Mouse (Mus musculus): ENCODE results near the gene St6galnac3. TPM values are rescaled to one million over a fixed set of nuclear protein-coding genes. Genes with fewer than 3 reads are reported as not detected.
A peak's percentile ranks its signal among the peaks of the same experiment; 100 is the strongest.

Gene St6galnac3
- total RNA-seq, 2 experiments from 2014 or later: 20.6 to 23.3 TPM

DNA sequence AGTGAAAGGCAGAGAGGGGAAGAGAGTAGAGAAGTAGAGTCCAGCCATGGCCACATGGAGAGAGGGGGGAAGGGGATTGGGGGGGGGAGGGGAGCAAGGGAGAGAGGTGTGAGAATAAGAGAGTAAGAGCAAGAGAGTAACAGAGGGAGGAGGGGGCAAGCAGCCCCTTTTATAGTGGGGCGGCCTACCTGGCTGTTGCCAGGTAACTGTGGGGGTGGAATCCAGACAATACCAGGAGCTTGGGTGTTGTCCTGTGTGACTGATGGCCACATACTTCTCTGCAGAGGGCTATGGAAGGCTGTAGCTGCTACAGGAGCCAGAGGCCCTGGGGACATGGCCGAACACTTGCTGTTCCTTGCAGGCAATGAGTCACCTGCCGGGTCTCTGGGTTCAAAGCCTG, 360.6 kb downstream of the St6galnac3 start:
- DNase-seq (ENCODE audit: low spot score in 2 of 2): no peak

DNA sequence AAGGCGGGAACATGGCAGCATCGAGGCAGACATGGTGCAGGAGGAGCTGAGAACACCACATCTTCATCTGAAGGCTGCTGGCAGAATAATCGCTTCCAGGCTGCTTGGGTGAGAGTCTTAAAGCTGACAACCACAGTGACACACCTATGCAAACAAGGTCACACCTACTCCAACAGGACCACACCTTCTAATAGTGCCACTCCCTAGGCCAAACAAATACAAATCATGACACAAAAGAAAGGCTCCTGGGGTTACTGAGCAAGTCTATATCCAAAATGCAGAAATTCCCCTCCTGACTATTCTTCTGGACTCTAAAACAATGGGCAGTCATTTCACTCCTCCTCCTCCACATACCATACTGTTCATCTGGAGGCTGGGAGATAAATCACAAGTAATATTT, 365.0 kb downstream of the St6galnac3 start:
- no peak for DNase-seq (ENCODE audit: low spot score in 2 of 2)

DNA sequence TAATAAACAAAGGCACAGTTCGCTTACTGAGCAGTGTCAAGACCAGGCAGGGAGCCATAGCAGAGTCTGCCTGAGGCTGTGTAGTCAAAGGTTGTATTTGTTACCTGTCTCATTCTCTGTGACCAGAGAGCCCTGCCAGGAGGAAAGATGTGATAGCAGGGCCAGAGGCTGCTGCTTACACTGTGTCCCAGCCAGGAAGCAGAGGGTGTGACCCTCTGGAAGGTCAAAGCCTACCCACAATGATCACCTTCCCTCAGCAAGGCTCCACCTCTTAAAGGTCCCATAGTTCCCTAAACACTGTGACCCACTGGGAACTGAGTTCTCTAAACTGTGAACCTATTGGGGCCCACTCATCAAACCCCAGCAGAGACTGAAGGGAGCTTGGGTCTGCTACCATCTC, 368.9 kb downstream of the St6galnac3 start:
- no peak for DNase-seq (ENCODE audit: low spot score in 2 of 2)

DNA sequence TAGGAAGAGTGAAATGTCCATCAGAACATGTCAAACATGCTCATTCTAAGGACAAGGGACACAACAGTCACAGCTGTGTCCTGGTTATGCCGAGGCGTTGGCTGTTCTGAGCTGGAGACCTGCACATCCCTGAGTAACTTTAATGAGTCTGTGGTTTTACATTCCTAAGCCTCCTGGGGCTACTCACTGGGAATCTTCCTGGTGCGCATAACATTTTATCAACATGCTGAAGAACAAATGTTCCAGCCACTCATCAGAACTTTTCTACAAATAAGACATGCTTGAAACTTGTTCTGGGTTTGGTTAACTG, 370.0 kb downstream of the St6galnac3 start:
- DNase-seq (ENCODE audit: low spot score in 2 of 2): no peak

DNA sequence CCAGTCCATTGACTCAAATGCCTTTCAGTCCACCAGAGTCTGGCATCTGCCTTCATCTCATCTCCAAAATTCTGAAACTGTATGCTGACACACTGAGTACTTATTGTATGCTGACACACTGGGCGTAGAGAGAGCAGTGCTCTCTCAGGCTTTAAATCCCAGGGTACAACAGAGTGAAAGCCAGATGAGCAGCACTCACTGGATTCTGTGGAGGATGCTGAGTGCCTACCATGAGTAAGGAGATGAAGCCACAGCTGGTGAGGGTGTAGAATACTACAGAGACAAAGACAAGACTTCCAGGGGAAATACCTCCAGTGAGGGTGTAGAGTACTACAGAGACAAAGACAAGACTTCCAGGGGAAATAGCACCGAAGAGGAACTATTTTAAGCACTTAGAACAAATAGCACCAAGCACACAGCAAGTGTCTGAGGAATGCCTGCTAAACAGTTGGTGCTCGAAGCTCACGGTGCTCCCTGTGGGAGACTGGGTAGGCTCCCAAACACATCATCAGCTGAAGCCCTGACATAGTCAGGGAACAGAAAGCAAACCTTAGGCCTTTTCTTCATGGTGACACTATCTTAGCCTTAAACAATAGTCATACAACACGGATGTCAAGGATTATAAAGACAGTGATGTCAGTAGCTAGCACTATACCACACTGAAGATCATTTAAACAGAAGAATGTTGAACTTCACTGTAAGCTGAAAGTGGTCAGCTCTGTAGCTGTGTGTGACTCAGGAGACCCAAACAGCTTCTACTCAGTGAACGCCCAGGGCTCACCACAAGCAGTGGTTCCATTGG, 370.6 kb downstream of the St6galnac3 start:
- no peak for DNase-seq (ENCODE audit: low spot score in 2 of 2)

DNA sequence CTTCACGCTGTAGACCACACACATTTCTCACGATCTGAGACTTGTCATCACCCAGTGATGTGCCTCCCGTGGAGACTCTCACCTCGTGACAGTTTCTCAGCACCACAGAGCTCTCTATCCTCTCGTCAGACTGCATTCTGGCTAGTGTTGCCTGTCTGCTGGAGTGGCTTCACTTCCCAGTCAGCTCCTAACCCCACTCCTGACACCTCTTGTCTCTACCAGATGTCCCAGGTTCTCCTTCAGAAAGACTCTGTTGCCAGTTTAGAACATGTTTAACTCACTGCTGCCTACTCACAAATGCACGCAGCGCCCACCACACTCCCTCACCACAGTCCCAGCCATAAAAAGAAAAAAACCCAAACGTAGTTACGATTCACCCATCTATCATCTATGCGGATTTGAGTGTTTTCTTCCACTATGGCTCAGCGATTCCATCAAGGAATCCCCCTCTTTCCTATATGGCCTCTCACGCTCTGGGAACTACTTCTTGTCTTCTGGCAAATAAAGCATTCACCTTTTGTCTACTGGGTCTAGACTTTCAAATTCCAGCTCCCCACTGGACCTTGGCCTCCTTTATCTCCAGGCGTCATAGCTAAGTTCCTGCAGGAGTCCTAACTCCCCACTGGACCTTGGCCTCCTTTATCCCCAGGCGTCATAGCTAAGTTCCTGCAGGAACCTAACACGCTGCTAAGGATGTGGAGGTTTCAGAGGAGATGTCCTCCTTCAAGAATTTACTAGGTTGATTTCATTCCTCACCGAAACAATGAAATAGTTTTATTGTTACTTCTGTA, 371.5 kb downstream of the St6galnac3 start:
- no peak for DNase-seq (ENCODE audit: low spot score in 2 of 2)

DNA sequence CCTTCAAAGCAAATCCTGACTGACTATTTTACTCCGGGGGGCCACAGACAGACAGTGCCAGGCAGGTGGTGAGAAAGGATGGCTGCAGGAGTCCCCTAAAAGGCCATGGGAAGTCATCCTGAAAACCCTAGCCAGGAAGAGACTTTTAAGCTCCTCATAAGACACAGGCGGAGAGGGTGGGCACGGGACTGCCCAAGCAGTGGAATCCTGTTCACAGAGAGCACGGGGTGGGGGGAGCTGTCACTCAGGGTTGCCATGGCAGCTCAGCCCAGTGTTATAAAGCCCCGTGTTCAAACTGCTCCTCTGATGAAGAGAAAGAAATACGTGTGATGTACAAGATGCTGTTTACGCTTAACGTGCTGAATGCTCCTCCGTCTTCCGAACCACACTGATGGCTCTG, 375.0 kb downstream of the St6galnac3 start:
- DNase-seq (ENCODE audit: low spot score in 2 of 2): no peak

DNA sequence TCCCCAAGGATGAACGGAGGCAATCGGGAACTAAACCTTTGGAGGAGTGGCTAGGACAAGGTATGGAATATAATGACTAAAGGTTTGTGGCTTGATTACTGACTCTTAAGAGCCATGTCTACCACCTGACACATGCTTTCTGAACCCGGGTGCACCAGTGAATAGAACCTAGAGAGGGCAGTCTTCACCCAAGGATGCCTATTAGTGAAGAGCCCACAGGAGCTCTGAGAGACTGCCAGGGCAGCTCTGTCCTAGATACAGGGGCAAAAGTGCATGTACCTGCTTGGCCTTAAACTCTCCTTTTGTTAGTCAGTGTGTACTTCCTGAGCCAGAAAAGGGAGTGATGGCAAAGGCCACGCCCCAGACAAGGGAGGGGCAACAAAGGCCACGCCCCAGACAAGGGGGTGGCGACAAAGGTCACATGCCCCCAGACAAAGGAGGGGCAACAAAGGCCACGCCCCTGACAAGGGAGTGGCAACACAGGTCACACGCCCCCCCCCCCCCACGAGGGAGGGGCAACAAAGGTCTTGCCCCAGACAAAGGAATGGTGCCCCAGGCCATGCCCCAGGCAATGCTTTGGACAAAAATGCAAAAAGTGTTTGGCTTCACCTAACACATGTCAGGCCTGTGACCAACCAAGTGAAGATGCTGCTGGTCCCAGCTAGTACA, 376.0 kb downstream of the St6galnac3 start:
- no peak for DNase-seq (ENCODE audit: low spot score in 2 of 2)

DNA sequence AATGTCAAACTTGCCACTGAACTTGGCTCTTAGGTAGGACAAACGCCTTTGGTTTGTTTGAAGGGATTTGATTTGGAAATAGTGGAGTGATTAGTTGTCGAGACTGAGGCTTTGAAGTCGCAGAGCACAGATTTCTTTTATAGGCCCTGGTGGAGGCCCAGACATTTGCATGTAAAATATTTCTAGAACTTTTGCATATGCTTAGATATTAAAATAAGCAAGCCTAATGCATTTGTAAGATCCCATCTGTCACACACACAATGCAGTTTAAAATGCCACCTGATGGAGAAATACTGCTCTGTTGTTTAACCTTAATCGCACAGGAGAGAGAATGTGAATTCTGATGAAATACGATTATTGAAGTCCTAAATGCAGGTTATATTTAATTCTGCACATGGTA, 380.0 kb downstream of the St6galnac3 start:
- DNase-seq (ENCODE audit: low spot score in 2 of 2): no peak

DNA sequence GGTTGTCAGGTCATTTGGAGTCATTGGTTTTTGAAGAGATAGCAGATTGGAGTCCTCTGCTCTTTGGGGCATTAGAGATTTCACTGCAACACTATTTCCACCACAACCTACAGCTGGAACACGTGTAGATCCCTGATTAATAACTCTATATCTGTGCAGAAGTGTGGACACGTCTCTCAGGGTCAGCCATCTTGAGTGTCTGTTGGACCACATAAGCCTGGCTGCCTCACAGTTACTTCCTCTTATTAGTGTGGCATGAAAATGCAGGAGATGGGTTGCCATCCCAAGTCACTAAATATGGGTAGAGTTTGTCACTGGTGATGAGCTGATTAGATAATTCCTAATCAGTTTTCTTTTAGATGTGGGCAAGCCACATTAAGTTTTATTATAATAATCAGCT, 385.0 kb downstream of the St6galnac3 start:
- DNase-seq (ENCODE audit: low spot score in 2 of 2): no peak

DNA sequence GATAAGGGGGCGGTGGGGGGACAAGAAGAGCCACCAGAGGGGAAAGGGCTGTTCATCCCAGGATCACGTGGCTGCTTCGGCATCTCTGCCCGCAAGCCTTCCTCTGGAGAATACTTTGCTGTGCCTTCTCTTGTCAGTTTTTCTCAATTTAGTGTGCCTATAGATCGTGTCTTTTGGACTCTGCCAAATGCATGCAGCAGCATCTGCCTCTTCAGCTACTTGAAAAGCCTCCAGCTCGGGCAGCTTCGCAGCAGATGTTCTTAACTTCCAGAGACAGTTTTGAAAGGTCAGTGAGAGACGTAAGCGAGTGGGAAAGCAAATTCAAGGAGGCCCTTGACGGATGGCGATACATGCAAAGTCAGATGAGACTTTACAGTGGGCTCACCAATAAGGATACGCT, 385.9 kb downstream of the St6galnac3 start:
- DNase-seq (ENCODE audit: low spot score in 2 of 2): peak; percentile 24 to 27

DNA sequence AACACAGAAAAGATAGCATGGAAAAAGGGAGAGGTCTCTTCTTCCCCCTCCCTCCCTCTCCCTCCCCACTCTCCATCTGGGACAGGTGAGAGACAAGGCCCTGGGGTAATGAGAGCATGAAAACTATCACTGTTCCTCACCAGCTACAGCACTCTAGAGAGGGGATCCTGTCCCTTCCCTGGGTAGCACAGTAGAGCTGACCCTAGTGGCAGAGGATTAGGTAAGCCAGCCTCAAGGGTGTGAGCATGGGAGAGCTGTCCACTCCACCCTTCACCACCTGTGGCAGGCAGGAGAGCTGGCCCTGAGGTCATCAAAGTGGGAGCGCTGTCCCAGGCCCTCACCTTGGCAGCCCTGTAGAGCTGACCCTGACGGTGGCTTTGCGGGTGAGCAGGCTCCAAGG, 387.2 kb downstream of the St6galnac3 start:
- no peak for DNase-seq (ENCODE audit: low spot score in 2 of 2)

DNA sequence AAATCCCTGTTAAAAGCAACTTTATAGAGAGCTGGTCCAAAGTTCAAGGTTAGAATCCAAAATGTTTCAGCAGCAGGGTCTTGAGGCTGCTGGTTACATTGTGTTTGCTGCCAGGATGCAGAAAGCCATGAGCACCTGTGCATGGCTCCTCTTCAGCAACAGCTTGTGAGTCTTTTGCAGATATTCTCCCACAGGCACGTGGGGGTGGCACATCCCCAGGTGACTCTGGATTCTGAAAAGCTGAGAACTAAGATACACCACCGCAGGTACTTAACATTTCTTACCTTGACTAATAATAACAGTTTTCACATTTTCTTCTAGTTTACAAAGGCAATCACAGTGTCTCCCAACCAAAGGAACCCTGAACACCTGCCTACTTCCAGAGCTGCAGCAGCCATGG, 387.8 kb downstream of the St6galnac3 start:
- no peak for DNase-seq (ENCODE audit: low spot score in 2 of 2)

DNA sequence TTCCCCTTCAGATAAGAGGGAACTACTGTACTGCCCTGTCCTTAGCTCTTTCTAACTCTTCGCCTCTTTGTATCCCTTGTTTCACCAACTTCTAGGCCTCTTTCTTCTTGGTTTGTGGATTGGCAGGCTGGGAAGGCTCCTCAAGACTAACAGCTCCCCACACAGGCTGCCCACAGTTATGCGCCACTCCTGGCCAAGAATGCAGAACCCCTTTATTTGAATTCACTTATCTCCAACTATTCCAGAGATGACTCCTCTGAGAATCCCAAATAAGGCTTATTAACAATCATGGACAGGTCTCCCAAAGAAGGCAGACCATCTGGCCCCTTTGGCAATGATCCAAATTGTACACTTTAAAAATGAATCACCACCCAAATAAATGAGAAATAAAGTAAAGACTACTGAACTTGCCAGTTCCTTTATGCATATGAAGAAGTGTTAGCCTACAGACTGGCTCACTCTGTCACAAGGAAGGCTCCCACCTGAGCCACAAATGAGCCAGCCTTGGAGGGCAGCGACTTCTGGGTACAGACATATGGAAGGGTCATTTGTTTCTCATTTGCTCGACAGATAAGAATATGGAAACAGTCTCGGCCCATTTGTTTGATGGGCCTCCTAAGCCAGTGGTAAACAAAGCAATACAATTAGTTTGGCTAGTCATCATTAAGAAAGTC, 390.7 kb downstream of the St6galnac3 start:
- DNase-seq (ENCODE audit: low spot score in 2 of 2): no peak

DNA sequence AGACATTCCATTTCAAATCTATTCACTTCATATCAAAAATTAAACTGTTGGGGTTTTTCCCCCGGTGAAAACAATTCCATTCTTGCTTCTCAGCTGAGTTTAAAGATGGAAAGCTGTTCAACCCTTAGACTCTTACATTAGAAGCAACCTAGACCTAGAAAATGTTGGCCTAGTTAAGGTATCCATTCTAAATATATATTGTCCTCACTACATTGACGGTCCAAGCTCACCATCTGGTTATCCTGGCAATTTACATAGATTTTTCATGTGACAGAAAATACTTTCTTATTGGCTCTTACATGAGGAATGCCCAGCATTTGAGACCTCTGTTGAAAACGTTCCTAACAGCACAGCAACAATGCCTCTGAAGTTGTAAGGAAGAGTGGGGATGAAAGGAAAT, 400.7 kb downstream of the St6galnac3 start:
- DNase-seq (ENCODE audit: low spot score in 2 of 2): no peak

DNA sequence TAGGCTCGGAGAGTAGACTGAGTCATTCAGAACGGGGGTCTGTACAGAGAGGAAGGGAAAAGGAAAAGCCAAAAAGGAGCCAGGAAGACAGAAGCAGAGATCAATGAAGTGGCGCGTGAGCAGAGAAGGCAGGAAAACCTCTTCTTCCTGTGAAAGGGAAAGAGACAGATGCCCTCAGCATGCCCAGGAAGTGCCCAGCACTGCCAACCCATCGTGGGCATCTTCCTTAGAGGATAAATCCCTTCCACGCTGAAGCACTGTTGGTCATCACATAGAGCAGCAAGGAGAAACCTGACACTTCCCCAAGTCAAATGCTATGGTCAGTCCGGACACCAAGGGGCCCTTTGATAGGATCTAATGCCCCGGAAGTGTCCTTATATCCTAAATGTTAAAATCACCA, 401.5 kb downstream of the St6galnac3 start:
- no peak for DNase-seq (ENCODE audit: low spot score in 2 of 2)

DNA sequence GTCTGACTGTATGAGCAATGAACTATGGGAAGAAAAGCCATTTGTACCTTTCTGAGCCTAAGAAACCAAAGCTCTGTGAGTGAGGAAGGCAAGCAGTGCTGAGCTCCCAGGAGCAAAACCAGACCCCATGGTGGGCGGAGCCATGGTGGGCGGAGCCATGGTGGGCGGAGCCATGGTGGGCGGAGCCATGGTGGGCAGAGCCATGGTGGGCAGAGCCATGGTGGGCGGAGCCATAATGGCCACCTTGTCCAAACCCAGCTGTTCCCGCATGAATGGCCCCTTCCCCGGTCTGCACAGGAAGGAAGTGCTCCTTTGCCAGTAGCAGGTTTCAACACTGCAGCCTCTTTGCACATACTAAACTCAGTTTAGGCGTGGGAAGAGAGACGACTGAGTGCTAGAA, 411.4 kb downstream of the St6galnac3 start:
- DNase-seq (ENCODE audit: low spot score in 2 of 2): no peak

DNA sequence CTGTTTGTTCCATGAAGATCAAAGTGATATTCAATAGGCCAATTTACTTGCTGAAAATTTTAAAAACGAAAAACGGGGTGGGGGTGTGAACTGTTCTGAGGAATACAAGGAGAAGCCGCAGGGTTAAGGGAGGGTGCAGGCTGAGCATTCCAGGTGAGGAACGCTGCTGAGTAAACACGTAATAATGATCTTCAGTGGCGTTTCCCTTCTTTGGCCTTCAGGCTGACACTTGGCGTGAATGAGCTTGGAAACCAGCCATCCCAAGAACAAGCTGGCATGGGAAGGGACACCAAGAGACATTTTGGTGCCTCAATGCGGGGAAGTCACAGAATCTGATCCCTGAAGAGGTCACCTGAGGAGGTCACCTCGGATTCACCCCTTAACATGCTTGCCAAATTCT, 411.8 kb downstream of the St6galnac3 start:
- DNase-seq (ENCODE audit: low spot score in 2 of 2): no peak

DNA sequence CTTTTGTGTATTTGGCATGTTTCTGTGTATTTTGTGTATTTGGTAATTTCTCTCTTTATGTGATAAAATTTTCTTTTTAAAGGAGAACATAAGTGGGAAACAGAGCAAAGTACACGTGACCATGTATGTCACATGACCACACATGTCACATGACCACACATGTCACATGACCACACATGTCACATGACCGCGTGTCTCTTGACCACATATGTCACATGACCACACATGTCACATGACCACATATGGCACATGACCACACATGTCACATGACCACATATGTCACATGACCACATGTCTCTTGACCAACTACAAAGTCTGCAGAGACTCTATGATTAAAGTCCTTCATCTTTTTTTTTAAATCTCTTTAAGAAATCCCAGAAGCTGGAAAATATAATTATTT, 413.0 kb downstream of the St6galnac3 start:
- no peak for DNase-seq (ENCODE audit: low spot score in 2 of 2)

DNA sequence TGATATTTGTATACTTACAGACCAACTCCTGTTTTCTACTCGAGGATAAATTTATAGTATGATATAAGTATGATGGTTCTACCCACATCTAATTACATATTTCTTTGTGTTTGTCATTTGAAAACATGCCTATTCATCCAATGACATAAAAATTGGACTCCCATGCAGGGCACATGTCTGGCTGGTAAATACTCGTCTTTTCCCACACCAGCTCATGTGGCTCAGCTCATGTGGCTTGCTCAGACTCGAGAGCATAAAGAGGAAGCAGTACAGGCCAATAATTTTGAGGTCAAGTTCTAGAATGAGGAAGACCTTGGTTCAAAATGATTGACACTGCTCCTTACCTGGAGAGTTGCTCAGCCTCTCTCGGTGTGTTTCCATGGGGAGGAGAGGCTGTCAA, 416.6 kb downstream of the St6galnac3 start:
- DNase-seq (ENCODE audit: low spot score in 2 of 2): no peak

DNA sequence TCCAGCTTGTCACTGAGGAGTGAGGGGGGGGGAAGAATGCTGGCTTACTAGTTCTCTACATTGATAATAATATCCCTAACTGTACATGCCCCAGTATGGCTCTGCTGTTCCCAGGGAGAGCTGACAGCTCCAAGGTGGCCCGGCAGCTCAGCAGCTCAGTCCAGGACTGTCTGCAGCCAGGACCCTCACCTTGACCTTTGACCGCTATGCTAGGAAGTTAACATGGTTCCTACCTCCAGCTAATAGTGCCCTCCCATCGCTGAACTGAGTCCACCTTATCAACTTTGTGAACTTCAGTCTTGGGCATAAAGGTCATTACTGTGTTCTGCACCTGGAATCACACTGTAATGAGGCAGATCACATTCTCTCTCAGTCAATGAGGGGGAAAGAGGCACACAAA, 419.8 kb downstream of the St6galnac3 start:
- no peak for DNase-seq (ENCODE audit: low spot score in 2 of 2)

DNA sequence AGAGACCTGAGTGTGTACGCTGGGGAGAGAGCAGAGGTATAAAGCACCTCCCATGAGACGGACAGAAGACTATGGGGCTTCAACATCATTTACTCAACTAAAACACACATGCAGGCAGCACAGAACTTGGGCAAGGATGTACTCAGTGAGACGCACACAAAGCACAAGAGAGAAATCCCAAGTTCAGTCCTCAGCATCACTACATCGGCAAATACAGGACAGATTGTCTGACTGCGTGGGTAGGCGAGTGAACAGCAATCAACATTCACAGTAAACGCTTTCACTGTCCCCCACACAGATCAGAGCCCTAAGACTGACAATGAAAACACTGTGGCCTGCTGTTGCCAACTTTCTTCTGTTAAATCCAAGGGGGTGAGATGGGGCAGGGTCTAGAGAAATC, 422.6 kb downstream of the St6galnac3 start:
- DNase-seq (ENCODE audit: low spot score in 2 of 2): peak in 1 of 2 experiments; percentile 69

All from layer of hippocampus, postnatal 14 days (tissue).